Mouse (Mus musculus): ENCODE data around the gene Ccdc91.

DNA sequence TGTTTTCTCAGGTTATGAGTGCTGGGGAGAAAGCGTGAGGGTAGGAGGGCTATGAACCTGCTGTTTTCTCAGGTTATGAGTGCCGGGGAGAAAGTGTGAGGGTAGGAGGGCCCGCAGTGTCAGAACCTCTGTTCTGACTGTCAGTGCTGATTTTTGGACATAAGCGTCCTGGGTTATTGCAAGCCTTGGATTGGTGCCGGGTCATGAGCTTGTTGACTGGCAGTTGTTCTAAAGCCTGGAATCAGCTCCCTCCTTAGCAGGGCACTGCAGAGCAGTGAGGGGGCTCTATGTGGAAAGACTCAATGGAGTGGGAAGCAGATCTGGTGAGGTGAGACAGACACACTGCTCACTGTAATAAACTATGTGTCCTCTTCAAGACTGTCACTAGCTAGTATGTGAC, 5.5 kb downstream of the Ccdc91 start:
- TF ChIP-seq CTCF (IDR thresholded peaks at IDR 0.05; ENCODE audit: low read depth, low read length) (no peak), POLR2A (IDR thresholded peaks at IDR 0.05; ENCODE audit: insufficient read depth, low read length) (no peak), EP300 (IDR thresholded peaks at IDR 0.05; ENCODE audit: insufficient read depth, low read depth, low read length) (no peak)

All from ES-Bruce4 (cell line).